Mouse (Mus musculus): ENCODE data around the gene Shmt1. TPM values are rescaled to one million over a fixed set of nuclear protein-coding genes. Genes with fewer than 3 reads are reported as not detected.
"Not testable (repeated sequence)": the region's sequence is repeated elsewhere in the genome, so short reads cannot be mapped to it uniquely, and the experiment has no call there.

Gene Shmt1
- 1 to 10 TPM; 4.9 to 6.8 TPM for total RNA-seq (2021)
- long read RNA-seq, experiment 1, partial matches to known transcripts: 0 of 4 reads
- long read RNA-seq, experiment 1, other reads (novel, unspliced or antisense): 1 of 4 reads
- long read RNA-seq, experiment 2, transcript Shmt1-201 (12 exons, 2,858 nt): major isoform, 10 of 14 reads
- long read RNA-seq, experiment 2, partial matches to known transcripts: 0 of 14 reads
- long read RNA-seq, experiment 2, other reads (novel, unspliced or antisense): 4 of 14 reads

- DNase-seq (ENCODE audit: low spot score in 2 of 2): not testable (repeated sequence)
Measured at GRCm38 (mm10) chr11:60811618-60812017, at the start of gene Shmt1. Gene Shmt1 (minus strand): TSS chr11:60811718.

- DNase-seq (ENCODE audit: low spot score in 2 of 2): no peak
Measured at GRCm38 (mm10) chr11:60856587-60856986, 45.1 kb upstream of the Shmt1 start.

- DNase-seq (ENCODE audit: low spot score in 2 of 2): no peak
Measured at GRCm38 (mm10) chr11:60845415-60845814, 33.9 kb upstream of the Shmt1 start.

GRCm38 (mm10) chr11:60843412-60843811, 31.9 kb upstream of the Shmt1 start:
- DNase-seq (ENCODE audit: low spot score in 2 of 2): no peak

- DNase-seq (ENCODE audit: low spot score in 2 of 2): no peak
Measured at GRCm38 (mm10) chr11:60841467-60842200, 30.1 kb upstream of the Shmt1 start.

- DNase-seq (ENCODE audit: low spot score in 2 of 2): no peak
Measured at GRCm38 (mm10) chr11:60837644-60838406, 26.3 kb upstream of the Shmt1 start.

GRCm38 (mm10) chr11:60836897-60837296, 25.4 kb upstream of the Shmt1 start:
- DNase-seq (ENCODE audit: low spot score in 2 of 2): no peak

GRCm38 (mm10) chr11:60830433-60831052, 19.0 kb upstream of the Shmt1 start, which contains the start of gene Dhrs7b:
Gene Dhrs7b (plus strand): TSS chr11:60830631.
- peak; percentile 86 to 92 for DNase-seq (ENCODE audit: low spot score in 2 of 2)

GRCm38 (mm10) chr11:60828903-60829302, 17.4 kb upstream of the Shmt1 start:
- DNase-seq (ENCODE audit: low spot score in 2 of 2): no peak

GRCm38 (mm10) chr11:60827241-60827945, 15.9 kb upstream of the Shmt1 start:
- no peak for DNase-seq (ENCODE audit: low spot score in 2 of 2)

- DNase-seq (ENCODE audit: low spot score in 2 of 2): no peak
Measured at GRCm38 (mm10) chr11:60826700-60827099, 15.2 kb upstream of the Shmt1 start.

GRCm38 (mm10) chr11:60825191-60825590, 13.7 kb upstream of the Shmt1 start:
- DNase-seq (ENCODE audit: low spot score in 2 of 2): no peak

- DNase-seq (ENCODE audit: low spot score in 2 of 2): no peak
Measured at GRCm38 (mm10) chr11:60823771-60824170, 12.3 kb upstream of the Shmt1 start.

GRCm38 (mm10) chr11:60816398-60816797, 4.9 kb upstream of the Shmt1 start:
- DNase-seq (ENCODE audit: low spot score in 2 of 2): no peak

- DNase-seq (ENCODE audit: low spot score in 2 of 2): peak; percentile 80 to 91
Measured at GRCm38 (mm10) chr11:60811054-60811460, 461 bp downstream of the Shmt1 start.

- DNase-seq (ENCODE audit: low spot score in 2 of 2): no peak
Measured at GRCm38 (mm10) chr11:60810046-60810965, 1.2 kb downstream of the Shmt1 start.

GRCm38 (mm10) chr11:60809546-60809945, 2.0 kb downstream of the Shmt1 start:
- no peak for DNase-seq (ENCODE audit: low spot score in 2 of 2)

- peak; percentile 9 to 36 for DNase-seq (ENCODE audit: low spot score in 2 of 2)
Measured at GRCm38 (mm10) chr11:60808286-60809070, 3.0 kb downstream of the Shmt1 start.

- no peak for DNase-seq (ENCODE audit: low spot score in 2 of 2)
Measured at GRCm38 (mm10) chr11:60800892-60801291, 10.6 kb downstream of the Shmt1 start.

All from layer of hippocampus, postnatal 14 days (tissue).